In the genomic region with DNA sequence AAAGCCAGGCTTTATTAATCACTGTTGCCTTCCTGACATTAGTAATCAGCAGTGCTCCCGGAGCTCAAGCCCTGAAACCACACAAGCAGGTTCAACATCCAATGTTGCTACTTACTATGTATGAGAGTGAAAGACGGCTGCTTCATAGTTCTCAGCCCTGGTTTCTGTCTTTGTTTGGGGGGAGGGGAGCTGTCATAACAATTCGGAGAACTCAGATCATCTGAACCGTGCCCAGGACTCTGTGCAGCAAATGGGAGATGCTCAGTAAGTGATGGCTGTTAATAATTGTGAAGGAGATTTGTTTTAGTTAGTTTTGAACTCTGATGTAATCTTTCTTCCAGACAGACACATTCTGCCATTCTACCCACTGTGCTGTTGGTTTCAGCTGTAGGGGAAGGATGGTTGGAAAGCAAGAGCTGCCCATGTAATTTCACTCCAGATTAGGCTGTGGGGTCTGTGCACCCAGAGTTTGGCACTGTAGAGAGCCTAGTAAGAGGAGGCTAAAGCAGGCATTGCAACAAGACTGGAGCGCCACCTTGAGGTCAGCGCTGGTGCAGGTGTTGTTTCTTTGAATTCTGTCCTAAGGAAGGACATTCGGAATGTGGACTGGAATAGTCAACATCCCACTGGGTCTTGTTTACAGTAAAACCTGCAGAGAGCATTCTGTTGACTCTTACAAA, we compare ENCODE assay signal across 9 mouse cellular contexts. TPM values are rescaled to one million over a fixed set of nuclear protein-coding genes. Genes with fewer than 3 reads are reported as not detected.
A peak's percentile ranks its signal among the peaks of the same experiment; 100 is the strongest.
DNase-seq lines count a peak whose midpoint lies in the region; TF ChIP-seq lines count a peak whose summit lies in the region.
"Had no signal": no experiment of that assay in that cellular context is flagged by ENCODE, and none has a peak within 500 bp of the region (broad histone marks: within the 10 kb centered on the region; RNA-seq: fewer than 3 reads in every experiment).

No protein-coding gene starts in this region.

- H3K27ac ChIP-seq in heart, embryonic 10.5 days = no peak overlapping the region
- H3K27ac ChIP-seq: embryonic facial prominence, embryonic 12.5 days had no signal

- 21% methylated on average over 7 of the region's 7 CpGs for WGBS in heart, embryonic 10.5 days
- WGBS in lung, adult 2 months = 15% methylated on average over 7 of the region's 7 CpGs

- H3K4me3 ChIP-seq in heart, embryonic 10.5 days = no peak overlapping the region
- no peak overlapping the region for H3K4me3 ChIP-seq in lung, adult 2 months (replicated peaks; ENCODE audit: extremely low read depth, low read depth, low read length)
- H3K4me3 ChIP-seq: embryonic facial prominence, embryonic 12.5 days had no signal

- peak; percentile 72 for DNase-seq in A20 (ENCODE audit: low read depth, low spot score)
- peak; percentile 86 for DNase-seq in adrenal gland, postnatal 10 days
- DNase-seq in embryo, embryonic 11.5 days (ENCODE audit: low read depth, low spot score) = peak; percentile 61
- peak; percentile 81 for DNase-seq in heart, embryonic 10.5 days (ENCODE audit: low spot score)
- DNase-seq in kidney, postnatal 36 days = peak; percentile 88 to 93
- DNase-seq in lung, adult 2 months = peak; percentile 74
- DNase-seq in retina, embryonic 14.5 days (ENCODE audit: low spot score) = peak; percentile 89
- peak; percentile 40 to 59 for DNase-seq in thymus, postnatal 36 days

- TF ChIP-seq CTCF in lung, adult 2 months (IDR thresholded peaks at IDR 0.05; ENCODE audit: insufficient read depth, low read length) = peak; percentile 97

- peaks cover 6% of the 10 kb centered on the region; the same call in 1 of the 2 replicates for H3K4me1 ChIP-seq in heart, embryonic 10.5 days
- H3K4me1 ChIP-seq in lung, adult 2 months (ENCODE audit: control insufficient read depth, insufficient read depth, low read length) = no peaks in the 10 kb centered on the region
- H3K4me1 ChIP-seq: embryonic facial prominence, embryonic 12.5 days had no signal

- H3K9me3 ChIP-seq in heart, embryonic 10.5 days = no peaks in the 10 kb centered on the region
- H3K9me3 ChIP-seq: embryonic facial prominence, embryonic 12.5 days had no signal

- TF ChIP-seq POLR2A in lung, adult 2 months (IDR thresholded peaks at IDR 0.05; ENCODE audit: borderline replicate concordance, extremely low read depth, low read depth, low read length) = no peak

- H3K27me3 ChIP-seq in heart, embryonic 10.5 days (ENCODE audit: insufficient read depth, poor library complexity, severe bottlenecking) = no peaks in the 10 kb centered on the region
- H3K27me3 ChIP-seq: embryonic facial prominence, embryonic 12.5 days had no signal

- H3K36me3 ChIP-seq in heart, embryonic 10.5 days = no peaks in the 10 kb centered on the region
- H3K36me3 ChIP-seq: embryonic facial prominence, embryonic 12.5 days had no signal

RNA-seq across cellular contexts. Expression of gene Ddx52, which starts 5.7 kb away (rescaled TPM):
- total RNA-seq in adrenal gland, postnatal 10 days (2021) = 10 to 100 TPM; 18.3 to 18.6 TPM
- 27.4 and 36.2 TPM in 2 replicates for polyA plus RNA-seq in heart, embryonic 10.5 days (2016; fragmentation: Nextera tagmentation; extraction: Ambion mirVana)
- 2.7 and 4.9 TPM in 2 replicates for polyA plus RNA-seq in lung, adult 2 months (2012; rRNA removed)

RNA-seq across cellular contexts. Expression of gene Synrg, which starts 28.1 kb away (rescaled TPM):
- total RNA-seq in adrenal gland, postnatal 10 days (2021) = 10 to 100 TPM; 31.3 to 36.1 TPM
- polyA plus RNA-seq in heart, embryonic 10.5 days (2016; fragmentation: Nextera tagmentation; extraction: Ambion mirVana) = 8.7 and 9.5 TPM in 2 replicates
- polyA plus RNA-seq in lung, adult 2 months (2012; rRNA removed) = 20.6 and 30.5 TPM in 2 replicates
